Mouse (Mus musculus): ENCODE data around the gene Zfp955a. TPM values are rescaled to one million over a fixed set of nuclear protein-coding genes. Genes with fewer than 3 reads are reported as not detected.
A peak's percentile ranks its signal among the peaks of the same experiment; 100 is the strongest.
"Not testable (repeated sequence)": the region's sequence is repeated elsewhere in the genome, so short reads cannot be mapped to it uniquely, and the experiment has no call there.

The Zfp955a gene
- 22.3 and 22.4 TPM in 2 replicates for polyA plus RNA-seq (2015; fragmentation: Nextera tagmentation; extraction: Ambion mirVana)

- H3K4me1 ChIP-seq (replicated peaks); H3K36me3 ChIP-seq; H3K27ac ChIP-seq (replicated peaks); H3K9ac ChIP-seq; H3K27me3 ChIP-seq; H3K9me3 ChIP-seq: not testable (repeated sequence)
- peak; percentile 100 for ATAC-seq (ENCODE audit: low FRiP score, low read depth)
- Histone ChIP-seq H3K4me2 (peak within 1 kb of the TSS; percentile 27; the same call in 1 of the 2 replicates), H3K4me3 (peak within 1 kb of the TSS; percentile 10; the same call in 1 of the 2 replicates)
- 18% methylated on average over 1 of the region's 34 CpGs for WGBS
These were observed at the start of gene Zfp955a for GRCm38 (mm10) chr17:33254530-33255318. Gene Zfp955a, minus strand, starts transcription at chr17:33255145.

GRCm38 (mm10) chr17:33289876-33290149 is 34.9 kb upstream of the Zfp955a start:
- not testable (repeated sequence) for H3K9ac ChIP-seq; H3K27me3 ChIP-seq; H3K36me3 ChIP-seq; H3K9me3 ChIP-seq; H3K4me1 ChIP-seq (replicated peaks); H3K27ac ChIP-seq (replicated peaks)
- Histone ChIP-seq H3K4me3 (peak overlapping the region; percentile 15; the same call in 1 of the 2 replicates), H3K4me2 (peak overlapping the region; percentile 37; the same call in 1 of the 2 replicates)
- no CpG with 5 or more reads among the region's 9 CpGs for WGBS
- ATAC-seq (ENCODE audit: low FRiP score, low read depth): peak; percentile 39; the same call in 1 of the 2 replicates

GRCm38 (mm10) chr17:33289039-33289875 is 34.3 kb upstream of the Zfp955a start, which contains the start of gene Zfp955b:
Gene Zfp955b, plus strand, starts transcription at chr17:33289544.
- H3K4me2 ChIP-seq: peak within 1 kb of the TSS; percentile 37
- not testable (repeated sequence) for H3K9ac ChIP-seq; H3K27me3 ChIP-seq; H3K36me3 ChIP-seq; H3K9me3 ChIP-seq; H3K4me1 ChIP-seq (replicated peaks); H3K27ac ChIP-seq (replicated peaks)
- peak; percentile 99 for ATAC-seq (ENCODE audit: low FRiP score, low read depth)
- H3K4me3 ChIP-seq: peak within 1 kb of the TSS; percentile 15; the same call in 1 of the 2 replicates
- WGBS: no CpG with 5 or more reads among the region's 25 CpGs

DNA sequence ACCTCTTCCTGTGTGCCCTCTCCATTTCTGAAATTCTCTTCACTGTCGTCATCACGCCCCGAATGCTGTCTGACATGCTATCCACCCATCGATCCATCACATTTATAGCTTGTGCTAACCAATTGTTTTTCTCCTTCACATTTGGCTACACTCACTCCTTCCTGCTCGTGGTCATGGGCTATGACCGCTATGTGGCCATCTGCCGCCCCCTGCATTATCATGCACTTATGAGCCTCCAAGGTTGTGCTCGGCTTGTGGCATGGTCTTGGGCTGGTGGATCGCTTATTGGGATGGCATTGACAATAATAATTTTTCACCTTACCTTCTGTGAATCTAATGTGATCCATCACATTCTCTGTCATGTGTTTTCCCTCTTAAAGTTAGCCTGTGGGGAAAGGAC is 14.0 kb upstream of the Zfp955a start:
- 90% methylated on average over 9 of the region's 9 CpGs for WGBS
- no peak overlapping the region for H3K27ac ChIP-seq (replicated peaks)
- no peak for ATAC-seq (ENCODE audit: low FRiP score, low read depth)

DNA sequence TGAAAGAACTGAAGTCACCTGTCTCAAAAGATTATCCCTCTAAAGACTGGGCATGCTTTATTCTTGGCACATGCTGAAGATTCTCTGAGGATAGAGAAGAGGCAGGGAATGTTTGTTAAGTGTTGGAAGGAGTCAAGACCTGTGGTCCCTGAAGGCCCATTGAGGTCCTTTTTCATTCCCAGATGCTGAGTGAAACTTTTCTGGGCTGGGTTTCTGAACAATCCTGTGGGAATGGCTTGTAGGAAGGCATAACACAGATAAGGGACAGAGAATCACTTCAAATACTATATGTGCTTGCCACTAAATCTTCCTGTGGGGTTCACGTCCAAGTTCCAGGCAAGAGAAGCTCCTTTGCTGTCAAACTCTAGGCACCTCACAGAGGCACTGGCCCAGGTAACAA is 9.4 kb upstream of the Zfp955a start, which contains the start of gene Olfr63:
Gene Olfr63, plus strand, starts transcription at position 301 of the 400 bp plus-strand sequence.
- 74% methylated on average over 1 of the region's 1 CpGs for WGBS

More for the DNA sequence above, 14.0 kb upstream of the Zfp955a start:
- H3K4me2 ChIP-seq: no peak overlapping the region
- H3K9me3 ChIP-seq: no peaks in the 10 kb centered on the region
- H3K4me3 ChIP-seq: no peak overlapping the region
- no peak overlapping the region for H3K9ac ChIP-seq
- H3K36me3 ChIP-seq: no peaks in the 10 kb centered on the region
- peaks cover 7% of the 10 kb centered on the region; the same call in 1 of the 2 replicates for H3K27me3 ChIP-seq
- H3K4me1 ChIP-seq (replicated peaks): no peaks in the 10 kb centered on the region

GRCm38 (mm10) chr17:33255319-33255657 is 343 bp upstream of the Zfp955a start:
- H3K36me3 ChIP-seq; H3K4me2 ChIP-seq; H3K9ac ChIP-seq; H3K4me1 ChIP-seq (replicated peaks); H3K4me3 ChIP-seq; H3K9me3 ChIP-seq; H3K27ac ChIP-seq (replicated peaks); H3K27me3 ChIP-seq: not testable (repeated sequence)
- WGBS: no CpG with 5 or more reads among the region's 2 CpGs
- peak; percentile 67; the same call in 1 of the 2 replicates for ATAC-seq (ENCODE audit: low FRiP score, low read depth)

More for the DNA sequence above, 9.4 kb upstream of the Zfp955a start, which contains the start of gene Olfr63:
- H3K9ac ChIP-seq: no peak within 1 kb of the TSS
- ATAC-seq (ENCODE audit: low FRiP score, low read depth): no peak
- H3K27me3 ChIP-seq: peaks cover 7% of the 10 kb centered on the region; the same call in 1 of the 2 replicates
- no peak within 1 kb of the TSS for H3K4me3 ChIP-seq
- no peaks in the 10 kb centered on the region for H3K36me3 ChIP-seq
- no peak within 1 kb of the TSS for H3K4me2 ChIP-seq
- no peaks in the 10 kb centered on the region for H3K9me3 ChIP-seq
- H3K4me1 ChIP-seq (replicated peaks): no peaks in the 10 kb centered on the region
- H3K27ac ChIP-seq (replicated peaks): no peak within 1 kb of the TSS

DNA sequence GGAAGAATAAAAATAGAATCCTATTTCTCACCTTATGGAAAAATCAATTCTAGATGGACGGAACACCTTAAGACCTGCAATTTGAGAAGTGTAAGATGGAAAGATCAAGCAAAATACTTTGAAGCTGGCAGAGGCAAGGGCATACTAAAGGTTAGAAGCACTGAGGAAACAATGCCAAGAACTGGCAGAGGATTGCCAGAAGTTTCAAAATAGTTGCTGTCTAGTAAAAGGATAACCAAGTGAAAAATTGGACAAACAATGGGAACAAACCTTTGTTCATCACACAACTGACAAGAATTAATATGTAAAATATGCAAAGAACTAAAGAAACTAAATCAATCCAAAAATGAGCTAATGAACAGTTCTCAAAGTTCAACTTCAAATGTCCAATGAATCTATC is 18.3 kb downstream of the Zfp955a start:
- H3K27ac ChIP-seq (replicated peaks); ATAC-seq (ENCODE audit: low FRiP score, low read depth); H3K4me1 ChIP-seq (replicated peaks); H3K4me2 ChIP-seq; H3K27me3 ChIP-seq; H3K9ac ChIP-seq; H3K4me3 ChIP-seq; H3K9me3 ChIP-seq: not testable (repeated sequence)
- H3K36me3 ChIP-seq: peaks cover 31% of the 10 kb centered on the region
- 98% methylated on average over 1 of the region's 1 CpGs for WGBS

DNA sequence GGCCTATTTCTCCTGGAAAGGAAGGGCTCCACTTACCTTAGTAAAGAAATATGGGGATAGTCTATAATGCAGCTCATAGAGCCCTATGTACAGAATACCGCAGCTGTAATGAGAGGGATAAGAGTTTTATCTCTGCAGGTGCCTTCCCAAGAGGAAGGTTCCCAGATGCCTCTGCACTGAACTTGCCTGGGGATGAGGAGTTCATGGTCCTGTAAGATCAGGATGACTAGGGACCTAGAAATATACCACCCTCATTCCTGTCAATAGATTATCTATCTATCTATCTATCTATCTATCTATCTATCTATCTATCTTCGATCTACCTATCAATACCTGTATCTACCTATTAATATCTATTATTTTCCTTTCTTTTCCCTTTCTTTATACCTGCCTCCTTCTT is 33.4 kb downstream of the Zfp955a start, which contains the start of gene Olfr1564:
Gene Olfr1564, minus strand, starts transcription at position 101 of the 400 bp plus-strand sequence.
- Histone ChIP-seq H3K9ac (no peak within 1 kb of the TSS), H3K27me3 (no peaks in the 10 kb centered on the region), H3K4me2 (no peak within 1 kb of the TSS), H3K9me3 (peaks cover 14% of the 10 kb centered on the region), H3K36me3 (no peaks in the 10 kb centered on the region), H3K27ac (replicated peaks) (no peak within 1 kb of the TSS), H3K4me3 (no peak within 1 kb of the TSS), H3K4me1 (replicated peaks) (no peaks in the 10 kb centered on the region)
- WGBS: 93% methylated on average over 2 of the region's 2 CpGs
- no peak for ATAC-seq (ENCODE audit: low FRiP score, low read depth)

DNA sequence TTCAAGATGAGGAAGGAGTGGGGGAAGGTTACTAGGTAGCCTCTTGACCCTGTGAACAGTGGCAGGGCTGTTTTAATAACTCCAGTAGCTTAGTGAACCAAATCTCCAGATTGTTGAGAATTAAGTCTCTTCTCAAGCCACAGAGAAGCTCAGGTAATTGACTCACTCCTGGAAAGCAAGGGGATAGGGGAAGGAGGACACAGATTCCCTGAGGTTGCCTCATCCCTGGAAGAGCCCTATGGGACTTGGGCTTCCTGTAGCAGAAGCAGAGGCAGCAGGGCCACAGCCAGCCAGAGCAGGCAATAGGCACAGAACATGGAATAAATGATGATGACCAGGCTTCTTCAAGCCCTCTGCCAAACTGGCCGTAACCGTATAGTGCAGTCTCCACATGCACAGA is 63.9 kb downstream of the Zfp955a start, which contains the start of gene Olfr239:
Gene Olfr239, plus strand, starts transcription at position 301 of the 400 bp plus-strand sequence.
- not testable (repeated sequence) for H3K9me3 ChIP-seq; H3K36me3 ChIP-seq; H3K27ac ChIP-seq (replicated peaks); H3K4me3 ChIP-seq; H3K4me1 ChIP-seq (replicated peaks); ATAC-seq (ENCODE audit: low FRiP score, low read depth); H3K27me3 ChIP-seq; H3K4me2 ChIP-seq; H3K9ac ChIP-seq
- WGBS: no CpG with 5 or more reads among the region's 2 CpGs

Other genes with a start within 250 kb of the Zfp955a start
- 23.9 and 26.1 TPM in 2 replicates for gene Zfp763, start 221.7 kb downstream of the Zfp955a start, polyA plus RNA-seq (2015; fragmentation: Nextera tagmentation; extraction: Ambion mirVana)
- not detected in 2 replicates for gene 4921501E09Rik, start 187.1 kb downstream of the Zfp955a start, polyA plus RNA-seq (2015; fragmentation: Nextera tagmentation; extraction: Ambion mirVana)
- 19.1 and 23.9 TPM in 2 replicates for gene Zfp563, start 165.8 kb downstream of the Zfp955a start, polyA plus RNA-seq (2015; fragmentation: Nextera tagmentation; extraction: Ambion mirVana)
- gene Morc2b, start 115.5 kb downstream of the Zfp955a start, polyA plus RNA-seq (2015; fragmentation: Nextera tagmentation; extraction: Ambion mirVana): 0.45 and 0.49 TPM in 2 replicates
- not detected in 2 replicates for gene Olfr55, start 86.7 kb downstream of the Zfp955a start, polyA plus RNA-seq (2015; fragmentation: Nextera tagmentation; extraction: Ambion mirVana)
- gene Olfr239, start 63.8 kb downstream of the Zfp955a start, polyA plus RNA-seq (2015; fragmentation: Nextera tagmentation; extraction: Ambion mirVana): not detected in 2 replicates
- 0.04 TPM in 2 replicates for gene Olfr1564, start 33.5 kb downstream of the Zfp955a start, polyA plus RNA-seq (2015; fragmentation: Nextera tagmentation; extraction: Ambion mirVana)
- 0.03 and 0.05 TPM in 2 replicates for gene Olfr63, start 9.5 kb upstream of the Zfp955a start, polyA plus RNA-seq (2015; fragmentation: Nextera tagmentation; extraction: Ambion mirVana)
- gene Zfp955b, start 34.4 kb upstream of the Zfp955a start, polyA plus RNA-seq (2015; fragmentation: Nextera tagmentation; extraction: Ambion mirVana): 18.6 and 19.5 TPM in 2 replicates
- 13.1 and 13.7 TPM in 2 replicates for gene Zfp81, start 103.7 kb upstream of the Zfp955a start, polyA plus RNA-seq (2015; fragmentation: Nextera tagmentation; extraction: Ambion mirVana)
- 12.7 and 13.0 TPM in 2 replicates for gene Zfp101, start 139.5 kb upstream of the Zfp955a start, polyA plus RNA-seq (2015; fragmentation: Nextera tagmentation; extraction: Ambion mirVana)
- not detected in 2 replicates for gene Actl9, start 177.8 kb upstream of the Zfp955a start, polyA plus RNA-seq (2015; fragmentation: Nextera tagmentation; extraction: Ambion mirVana)

Data from hindbrain, embryonic 15.5 days (tissue).